Mouse (Mus musculus) lung, postnatal 0 days (tissue): ENCODE measurements around the gene Pum2. TPM values are rescaled to one million over a fixed set of nuclear protein-coding genes. Genes with fewer than 3 reads are reported as not detected.
"Not testable (repeated sequence)": the region's sequence is repeated elsewhere in the genome, so short reads cannot be mapped to it uniquely, and the experiment has no call there.

Experiments used
- ATAC-seq: fragments of 200-750 bp; cut with Nextera tagmentation; 2 replicates; pipeline ENCODE4 v1.8.0; 2017; ENCODE audit warnings: moderate library complexity
- DNase-seq: peaks from one replicate; pipeline ENCODE4 v3.0.0-alpha.2; 2016; ENCODE audit warnings: low spot score
- H3K27ac ChIP-seq: fragments of 300-500 bp; sonication (generic); 2 replicates; pipeline ENCODE4 v1.5.1; 2014; ENCODE audit warnings: antibody characterized with exemption, mild to moderate bottlenecking, low read length, mixed read lengths
- H3K27me3 ChIP-seq: fragments of 300-500 bp; sonication (generic); replicated peaks from 2 replicates; pipeline ENCODE4 v1.6.1; 2014; ENCODE audit warnings: low read length, mixed read lengths; ENCODE audit not compliant: insufficient read depth
- H3K36me3 ChIP-seq: fragments of 300-500 bp; sonication (generic); 2 replicates; pipeline ENCODE4 v1.6.1; 2014; ENCODE audit warnings: low read length, mixed read lengths; ENCODE audit not compliant: insufficient read depth
- H3K4me1 ChIP-seq: fragments of 300-500 bp; sonication (generic); 2 replicates; pipeline ENCODE4 v1.6.1; 2014; ENCODE audit warnings: antibody characterized with exemption, low read depth, low read length, mixed read lengths; ENCODE audit not compliant: insufficient read depth
- H3K4me2 ChIP-seq: fragments of 300-500 bp; sonication (generic); replicated peaks from 2 replicates; pipeline ENCODE4 v1.6.1; 2014; ENCODE audit warnings: low read depth, mild to moderate bottlenecking, low read length, moderate library complexity, mixed read lengths
- H3K4me3 ChIP-seq: fragments of 300-500 bp; sonication (generic); 2 replicates; pipeline ENCODE4 v1.5.1; 2014; ENCODE audit warnings: low read depth, low read length
- H3K9ac ChIP-seq: fragments of 300-500 bp; sonication (generic); replicated peaks from 2 replicates; pipeline ENCODE4 v1.6.1; 2014; ENCODE audit warnings: low read depth, mild to moderate bottlenecking
- H3K9me3 ChIP-seq: fragments of 300-500 bp; sonication (generic); 2 replicates; pipeline ENCODE4 v1.6.1; 2016; ENCODE audit warnings: low read length, mixed read lengths
- CTCF ChIP-seq: IDR thresholded peaks from 2 replicates; pipeline ENCODE4 v1.5.1; 2016; ENCODE audit warnings: antibody characterized with exemption, mild to moderate bottlenecking
- EP300 ChIP-seq: IDR thresholded peaks from 2 replicates; pipeline ENCODE4 v1.6.1; 2016; ENCODE audit warnings: antibody characterized with exemption, mild to moderate bottlenecking, control low read depth
- WGBS: fragments of 180-500 bp; shearing (Covaris S2); extraction: QIAGEN DNeasy Blood & Tissue Kit; methylation state at CpG from one replicate; pipeline ENCODE4 v1.1.7; 2014; 5-methylcytosine and 5-hydroxymethylcytosine counted together
- polyA plus RNA-seq: library from polyadenylated mRNA; unstranded; fragments of >200 nt; fragmentation: Nextera tagmentation; extraction: Ambion mirVana; gene quantifications from 2 replicates; pipeline ENCODE4 v1.2.1, GENCODE M21; 2015

Pum2 gene
- polyA plus RNA-seq, 1 experiment from 2014 or later, result 26.9 TPM

DNA sequence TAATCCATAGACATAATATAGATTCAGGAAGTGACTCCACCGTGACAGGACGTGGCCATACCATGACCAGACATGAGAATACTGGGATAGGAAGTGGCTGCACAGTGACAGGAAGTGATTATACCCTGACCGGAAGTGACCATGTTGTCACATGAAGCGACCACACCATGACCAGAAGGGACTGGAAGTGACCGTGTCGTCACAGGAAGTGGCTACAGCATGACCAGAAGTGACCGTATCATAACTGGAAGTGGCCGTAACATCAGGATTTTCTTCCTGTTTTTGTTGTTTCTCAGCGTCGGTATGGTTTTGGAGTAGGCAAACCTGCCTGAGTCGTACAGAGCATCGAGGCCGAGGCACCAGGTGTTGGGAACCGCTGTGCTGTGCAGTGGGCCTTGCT lies 37.0 kb upstream of the Pum2 start:
- H3K4me3 ChIP-seq, result no peak overlapping the region
- H3K4me1 ChIP-seq, result no peaks in the 10 kb centered on the region
- DNase-seq (peak; percentile 70), ATAC-seq (0 out of 2 replicates have a peak, but pooled peaks have one; percentile 8)
- H3K4me2 ChIP-seq, result no peak overlapping the region
- H3K27ac ChIP-seq, result no peak overlapping the region
- no peak overlapping the region for H3K9ac ChIP-seq
- H3K27me3 ChIP-seq, result no peaks in the 10 kb centered on the region
- H3K36me3 ChIP-seq, result no peaks in the 10 kb centered on the region
- H3K9me3 ChIP-seq, result no peaks in the 10 kb centered on the region
- no peak for TF ChIP-seq CTCF
- TF ChIP-seq EP300, result no peak
- WGBS, result 82% methylated on average over 14 of the region's 14 CpGs

DNA sequence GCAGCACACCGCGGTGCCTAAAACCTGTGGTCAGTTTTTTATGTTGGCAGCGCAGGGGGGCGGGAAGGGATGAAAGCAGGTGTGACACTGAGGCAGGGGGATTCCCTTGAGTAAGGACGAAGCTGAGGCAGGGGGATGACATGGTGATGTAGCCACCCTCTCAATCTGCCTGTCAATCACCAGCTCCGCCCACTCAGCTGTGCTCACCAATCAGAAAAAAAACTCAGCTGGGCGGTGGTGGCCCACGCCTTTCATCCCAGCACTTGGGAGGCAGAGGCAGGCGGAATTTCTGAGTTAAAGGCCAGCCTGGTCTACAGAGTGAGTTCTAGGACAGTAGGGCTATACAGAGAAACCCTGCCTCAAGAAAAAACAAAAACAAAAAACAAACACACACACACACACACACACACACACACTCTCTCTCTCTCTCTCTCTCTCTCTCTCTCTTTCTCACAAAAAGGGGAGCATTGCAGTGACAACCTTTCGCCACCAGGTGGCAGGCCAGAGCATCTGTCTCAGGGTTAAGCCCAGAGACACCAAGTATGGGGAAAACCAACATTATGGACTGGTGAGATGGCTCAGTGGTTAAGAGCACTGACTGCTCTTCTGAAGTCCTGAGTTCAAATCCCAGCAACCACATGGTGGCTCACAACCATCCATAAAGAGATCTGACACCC lies 35.4 kb upstream of the Pum2 start:
- not testable (repeated sequence) for H3K9me3 ChIP-seq, H3K4me3 ChIP-seq, H3K4me2 ChIP-seq, H3K4me1 ChIP-seq, ATAC-seq, H3K27me3 ChIP-seq, H3K9ac ChIP-seq, H3K36me3 ChIP-seq, H3K27ac ChIP-seq
- TF ChIP-seq CTCF, result peak; percentile 92
- WGBS, result 76% methylated on average over 10 of the region's 10 CpGs
- peak; percentile 71 for DNase-seq

DNA sequence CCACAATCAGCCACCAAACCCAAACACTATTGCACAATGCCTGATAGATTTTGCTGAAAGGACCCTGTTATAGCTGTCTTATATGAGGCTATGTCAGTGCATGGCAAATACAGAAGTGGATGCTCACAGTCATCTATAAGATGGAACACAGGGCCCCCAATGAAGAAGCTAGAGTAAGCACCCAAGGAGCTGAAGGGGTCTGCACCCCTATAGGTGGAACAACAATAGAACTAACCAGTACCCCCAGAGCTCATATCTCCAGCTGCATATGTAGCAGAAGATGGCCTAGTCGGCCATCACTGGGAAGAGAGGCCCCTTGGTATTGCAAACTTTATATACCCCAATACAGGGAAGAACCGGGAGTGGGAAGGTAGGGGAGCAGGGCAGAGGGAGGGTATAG lies 33.7 kb upstream of the Pum2 start:
- not testable (repeated sequence) for H3K27me3 ChIP-seq, H3K4me1 ChIP-seq, H3K9me3 ChIP-seq, DNase-seq, H3K9ac ChIP-seq, H3K27ac ChIP-seq, H3K36me3 ChIP-seq, ATAC-seq
- H3K4me3 ChIP-seq, result peak overlapping the region; percentile 79
- H3K4me2 ChIP-seq, result peak overlapping the region; percentile 64
- WGBS, result 3% methylated on average over 2 of the region's 2 CpGs

DNA sequence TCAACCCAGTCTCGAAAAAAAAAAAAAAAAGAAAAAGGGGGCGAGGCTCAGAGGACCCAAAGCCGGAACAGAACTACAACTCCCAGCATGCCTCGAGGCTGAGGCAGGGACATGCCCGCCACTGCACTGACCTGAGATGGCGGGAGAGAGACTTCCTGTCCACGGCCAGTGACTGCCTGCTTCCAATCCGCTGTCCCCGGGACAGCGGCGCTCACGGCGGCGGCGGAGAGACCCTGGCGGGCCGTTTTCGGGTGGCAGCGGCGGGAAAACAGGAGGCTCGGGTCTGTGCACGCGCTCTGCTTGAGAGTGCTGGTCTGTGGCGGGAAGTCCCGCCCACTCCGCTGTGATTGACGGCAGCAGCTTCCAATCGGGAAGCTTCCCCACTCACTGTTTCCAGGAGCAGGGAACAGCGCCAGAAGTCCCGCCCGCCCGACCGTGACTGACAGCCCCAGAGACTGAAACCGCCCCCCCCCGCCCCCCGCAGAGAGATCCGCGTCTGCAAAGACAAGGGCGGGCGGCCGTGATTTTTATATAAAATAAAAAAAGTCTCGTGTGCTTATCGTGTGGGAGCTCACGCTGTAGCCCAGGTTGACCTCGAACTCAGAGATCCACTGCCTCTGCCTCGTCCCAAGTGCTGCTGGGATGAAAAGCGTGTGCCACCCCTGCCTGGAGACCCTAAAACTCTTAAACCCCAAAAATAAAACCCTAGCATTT lies 33.1 kb upstream of the Pum2 start:
- H3K4me1 ChIP-seq, result no peaks in the 10 kb centered on the region
- WGBS, result 1% methylated on average over 45 of the region's 47 CpGs
- peak overlapping the region; percentile 79 for H3K4me3 ChIP-seq
- peak overlapping the region; percentile 88 for H3K9ac ChIP-seq
- DNase-seq, result peak; percentile 97
- H3K27ac ChIP-seq, result peak overlapping the region; percentile 91
- H3K36me3 ChIP-seq, result no peaks in the 10 kb centered on the region
- H3K9me3 ChIP-seq, result no peaks in the 10 kb centered on the region
- no peaks in the 10 kb centered on the region for H3K27me3 ChIP-seq
- no peak for TF ChIP-seq EP300
- TF ChIP-seq CTCF, result peak; percentile 28
- peak overlapping the region; percentile 64 for H3K4me2 ChIP-seq
- peak; percentile 99 for ATAC-seq

DNA sequence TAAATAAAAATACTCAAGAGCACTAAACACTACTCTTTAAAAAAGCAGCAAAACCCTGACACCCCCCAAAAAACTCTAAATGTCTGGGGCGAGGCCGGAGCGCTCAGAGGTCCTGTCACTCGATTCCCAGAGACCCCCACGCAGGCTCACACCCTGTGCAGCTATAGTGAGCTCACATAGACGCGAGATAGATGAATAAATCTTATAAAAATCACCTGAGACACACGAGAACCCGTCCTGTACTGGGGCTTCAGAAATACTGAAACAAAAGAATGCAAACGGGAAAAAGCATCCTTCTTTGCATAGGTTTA lies 32.6 kb upstream of the Pum2 start:
- TF ChIP-seq CTCF, result no peak
- TF ChIP-seq EP300, result no peak
- no peaks in the 10 kb centered on the region for H3K4me1 ChIP-seq
- no peaks in the 10 kb centered on the region for H3K9me3 ChIP-seq
- H3K27me3 ChIP-seq, result no peaks in the 10 kb centered on the region
- peak overlapping the region; percentile 88 for H3K9ac ChIP-seq
- H3K4me2 ChIP-seq, result peak overlapping the region; percentile 64
- 4% methylated on average over 10 of the region's 10 CpGs for WGBS
- DNase-seq (no peak), ATAC-seq (no peak)
- H3K4me3 ChIP-seq, result peak overlapping the region; percentile 79
- no peak overlapping the region for H3K27ac ChIP-seq
- no peaks in the 10 kb centered on the region for H3K36me3 ChIP-seq

DNA sequence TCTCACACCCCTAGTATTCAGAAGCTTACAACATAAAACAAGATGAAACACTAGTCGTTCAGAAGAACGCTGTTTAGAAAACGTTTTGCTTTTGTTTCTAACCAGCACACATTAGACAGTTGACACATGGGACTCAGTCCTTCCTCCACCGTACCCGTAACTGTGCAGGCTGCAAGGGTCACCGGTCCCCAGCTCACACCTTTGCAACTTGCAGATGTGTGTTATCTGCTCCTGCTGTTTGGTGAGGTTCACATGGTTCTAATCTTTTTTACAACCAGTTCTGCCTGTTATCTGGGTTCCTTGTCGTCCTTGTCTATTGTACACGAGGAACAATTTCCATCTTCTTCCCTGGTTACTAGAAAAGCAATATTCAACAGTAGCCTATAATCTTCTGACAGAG lies 25.7 kb upstream of the Pum2 start:
- not testable (repeated sequence) for H3K4me2 ChIP-seq, H3K36me3 ChIP-seq, H3K27me3 ChIP-seq, H3K4me1 ChIP-seq, H3K9ac ChIP-seq, H3K9me3 ChIP-seq, DNase-seq, ATAC-seq, H3K27ac ChIP-seq, H3K4me3 ChIP-seq
- 60% methylated on average over 8 of the region's 8 CpGs for WGBS

DNA sequence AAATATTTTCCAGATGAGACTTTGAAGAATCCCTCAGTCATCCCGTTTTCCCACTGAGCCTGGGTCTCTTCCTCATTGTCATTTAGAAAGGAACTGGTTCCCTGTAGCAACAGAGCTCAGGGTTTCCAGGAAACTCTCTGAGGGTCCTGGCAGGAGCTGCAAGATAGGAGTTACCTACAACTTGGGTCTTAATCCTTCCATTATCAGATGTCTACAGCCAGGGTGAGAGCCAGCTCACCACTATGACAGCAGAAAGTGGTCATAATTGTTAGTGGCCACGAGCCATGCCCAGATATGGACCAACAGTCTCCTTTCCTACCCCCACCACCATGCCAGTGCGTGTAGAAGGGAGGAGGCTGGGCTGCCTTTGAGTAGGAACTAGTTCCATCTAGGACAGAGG lies 23.9 kb upstream of the Pum2 start:
- H3K4me3 ChIP-seq, H3K9me3 ChIP-seq, H3K4me2 ChIP-seq, ATAC-seq, DNase-seq, H3K27ac ChIP-seq, H3K9ac ChIP-seq, H3K4me1 ChIP-seq, H3K36me3 ChIP-seq, H3K27me3 ChIP-seq: not testable (repeated sequence)
- 56% methylated on average over 3 of the region's 3 CpGs for WGBS
